Mouse (Mus musculus): ENCODE measurements around the gene Gm28043. TPM values are rescaled to one million over a fixed set of nuclear protein-coding genes. Genes with fewer than 3 reads are reported as not detected.
"Not testable (repeated sequence)": the region's sequence is repeated elsewhere in the genome, so short reads cannot be mapped to it uniquely, and the experiment has no call there.

Gene Gm28043
- polyA plus RNA-seq, 1 experiment from 2014 or later = 2.2 TPM

DNA sequence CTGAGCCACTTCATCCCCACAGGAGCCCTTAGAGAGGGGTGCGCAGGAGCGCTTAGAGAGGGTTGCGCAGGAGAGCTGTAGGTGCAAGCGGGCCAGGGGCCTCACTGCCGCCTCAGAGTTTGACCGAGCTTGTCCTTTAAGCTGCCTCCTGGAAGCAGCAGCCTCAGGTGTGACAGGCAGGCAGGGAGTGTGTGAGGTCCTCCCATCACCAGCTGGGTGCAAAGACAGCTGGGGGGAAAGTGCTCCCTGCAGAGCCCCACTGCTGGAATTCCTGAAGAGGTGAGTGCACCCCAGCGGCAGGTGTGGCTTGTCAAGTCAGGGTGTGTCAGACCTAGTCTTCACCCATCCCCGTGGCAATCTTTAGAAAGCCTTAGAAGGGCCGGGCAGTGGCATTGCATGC lies 27.8 kb upstream of the Gm28043 start:
- no peak for ATAC-seq (ENCODE audit: low FRiP score, low TSS enrichment)
- Histone ChIP-seq H3K9ac (ENCODE audit: low read depth, low read length) (no peak overlapping the region), H3K4me1 (ENCODE audit: control insufficient read depth, insufficient read depth, low read length) (peaks cover 3% of the 10 kb centered on the region; the same call in 1 of the 2 replicates), H3K27me3 (ENCODE audit: control insufficient read depth, insufficient read depth, low read length) (no peaks in the 10 kb centered on the region), H3K9me3 (ENCODE audit: control insufficient read depth, low read length) (no peaks in the 10 kb centered on the region), H3K36me3 (ENCODE audit: control insufficient read depth, insufficient read depth, low read length) (peaks cover 11% of the 10 kb centered on the region; the same call in 1 of the 2 replicates), H3K27ac (ENCODE audit: low read depth, low read length) (no peak overlapping the region), H3K4me3 (ENCODE audit: low read length) (no peak overlapping the region), H3K4me2 (replicated peaks; ENCODE audit: low read depth, low read length) (no peak overlapping the region)
- 85% methylated on average over 9 of the region's 9 CpGs for WGBS

DNA sequence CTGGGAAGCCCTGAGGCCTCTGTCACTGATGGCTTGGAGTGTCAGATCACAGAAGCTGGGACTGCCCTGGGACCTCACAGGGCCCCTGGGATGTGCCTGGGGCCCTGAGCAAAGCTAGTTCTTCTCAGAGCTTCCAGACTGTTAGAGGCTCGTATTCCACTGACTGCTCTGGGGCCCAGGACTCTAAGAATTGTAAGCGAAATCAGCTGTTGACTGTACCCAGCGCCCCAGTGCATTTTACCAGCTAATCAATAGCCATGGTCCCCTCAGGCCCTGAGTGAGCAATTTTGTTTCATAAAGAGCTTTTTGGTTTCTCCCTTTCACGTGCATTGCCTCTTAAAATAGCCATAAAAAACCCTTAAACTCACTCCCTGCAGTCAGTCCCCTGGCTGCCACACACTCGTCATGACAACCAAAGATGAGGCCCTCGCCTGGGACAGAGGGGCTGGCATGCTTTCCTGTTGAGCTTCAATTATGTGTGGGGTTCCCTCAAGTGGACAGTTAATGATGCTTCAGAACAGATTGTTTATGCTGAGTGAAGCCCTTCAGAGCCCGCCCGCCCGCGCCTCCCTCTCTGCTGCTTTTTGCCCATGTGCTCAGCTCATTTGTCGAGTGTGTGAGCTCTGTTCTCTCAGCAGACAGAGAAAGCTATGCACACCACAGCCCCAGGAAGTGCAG lies 25.3 kb upstream of the Gm28043 start:
- Histone ChIP-seq H3K9me3 (ENCODE audit: control insufficient read depth, low read length) (no peaks in the 10 kb centered on the region), H3K9ac (ENCODE audit: low read depth, low read length) (no peak overlapping the region), H3K27me3 (ENCODE audit: control insufficient read depth, insufficient read depth, low read length) (no peaks in the 10 kb centered on the region), H3K4me2 (replicated peaks; ENCODE audit: low read depth, low read length) (no peak overlapping the region), H3K36me3 (ENCODE audit: control insufficient read depth, insufficient read depth, low read length) (peaks cover 9% of the 10 kb centered on the region; the same call in 1 of the 2 replicates), H3K27ac (ENCODE audit: low read depth, low read length) (no peak overlapping the region), H3K4me3 (ENCODE audit: low read length) (no peak overlapping the region), H3K4me1 (ENCODE audit: control insufficient read depth, insufficient read depth, low read length) (peaks cover 3% of the 10 kb centered on the region; the same call in 1 of the 2 replicates)
- 60% methylated on average over 11 of the region's 11 CpGs for WGBS
- no peak for ATAC-seq (ENCODE audit: low FRiP score, low TSS enrichment)

- H3K9me3 ChIP-seq (ENCODE audit: control insufficient read depth, low read length) = no peaks in the 10 kb centered on the region
- H3K4me1 ChIP-seq (ENCODE audit: control insufficient read depth, insufficient read depth, low read length) = no peaks in the 10 kb centered on the region
- ATAC-seq (ENCODE audit: low FRiP score, low TSS enrichment) = no peak
- 79% methylated on average over 15 of the region's 15 CpGs for WGBS
- H3K4me2 ChIP-seq (replicated peaks; ENCODE audit: low read depth, low read length) = no peak overlapping the region
- H3K27me3 ChIP-seq (ENCODE audit: control insufficient read depth, insufficient read depth, low read length) = no peaks in the 10 kb centered on the region
- H3K9ac ChIP-seq (ENCODE audit: low read depth, low read length) = no peak overlapping the region
- H3K4me3 ChIP-seq (ENCODE audit: low read length) = no peak overlapping the region
- no peak overlapping the region for H3K27ac ChIP-seq (ENCODE audit: low read depth, low read length)
- peaks cover 28% of the 10 kb centered on the region for H3K36me3 ChIP-seq (ENCODE audit: control insufficient read depth, insufficient read depth, low read length)
Observed at GRCm38 (mm10) chr17:29595891-29596770, 18.5 kb upstream of the Gm28043 start.

DNA sequence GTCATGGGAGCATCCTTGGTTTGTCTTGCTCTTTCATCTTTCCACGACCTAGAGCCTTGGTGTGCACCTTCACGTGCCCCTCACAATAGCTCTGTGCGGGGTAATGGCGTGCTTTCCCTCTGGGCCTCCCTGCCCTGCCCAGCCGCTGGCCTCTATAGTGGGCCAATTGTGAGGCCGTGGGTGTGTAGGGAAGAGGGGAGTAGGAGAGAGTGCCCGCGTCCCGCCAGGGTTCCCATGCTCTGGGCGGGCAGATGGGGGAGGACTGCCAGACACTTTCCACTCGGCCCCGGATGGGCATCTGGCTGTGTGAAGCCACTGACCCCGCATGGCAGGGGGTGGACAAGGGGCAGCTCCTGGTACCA lies 17.9 kb upstream of the Gm28043 start:
- Histone ChIP-seq H3K27me3 (ENCODE audit: control insufficient read depth, insufficient read depth, low read length) (no peaks in the 10 kb centered on the region), H3K9ac (ENCODE audit: low read depth, low read length) (no peak overlapping the region), H3K4me2 (replicated peaks; ENCODE audit: low read depth, low read length) (no peak overlapping the region), H3K36me3 (ENCODE audit: control insufficient read depth, insufficient read depth, low read length) (peaks cover 31% of the 10 kb centered on the region), H3K27ac (ENCODE audit: low read depth, low read length) (no peak overlapping the region), H3K4me1 (ENCODE audit: control insufficient read depth, insufficient read depth, low read length) (no peaks in the 10 kb centered on the region), H3K4me3 (ENCODE audit: low read length) (no peak overlapping the region), H3K9me3 (ENCODE audit: control insufficient read depth, low read length) (no peaks in the 10 kb centered on the region)
- no peak for ATAC-seq (ENCODE audit: low FRiP score, low TSS enrichment)
- 81% methylated on average over 13 of the region's 13 CpGs for WGBS

GRCm38 (mm10) chr17:29599051-29599450 lies 15.6 kb upstream of the Gm28043 start:
- 92% methylated on average over 14 of the region's 14 CpGs for WGBS
- Histone ChIP-seq H3K4me3 (ENCODE audit: low read length) (no peak overlapping the region), H3K9me3 (ENCODE audit: control insufficient read depth, low read length) (no peaks in the 10 kb centered on the region), H3K4me1 (ENCODE audit: control insufficient read depth, insufficient read depth, low read length) (no peaks in the 10 kb centered on the region), H3K4me2 (replicated peaks; ENCODE audit: low read depth, low read length) (no peak overlapping the region), H3K9ac (ENCODE audit: low read depth, low read length) (no peak overlapping the region), H3K27ac (ENCODE audit: low read depth, low read length) (no peak overlapping the region), H3K36me3 (ENCODE audit: control insufficient read depth, insufficient read depth, low read length) (peaks cover 35% of the 10 kb centered on the region), H3K27me3 (ENCODE audit: control insufficient read depth, insufficient read depth, low read length) (no peaks in the 10 kb centered on the region)
- no peak for ATAC-seq (ENCODE audit: low FRiP score, low TSS enrichment)

DNA sequence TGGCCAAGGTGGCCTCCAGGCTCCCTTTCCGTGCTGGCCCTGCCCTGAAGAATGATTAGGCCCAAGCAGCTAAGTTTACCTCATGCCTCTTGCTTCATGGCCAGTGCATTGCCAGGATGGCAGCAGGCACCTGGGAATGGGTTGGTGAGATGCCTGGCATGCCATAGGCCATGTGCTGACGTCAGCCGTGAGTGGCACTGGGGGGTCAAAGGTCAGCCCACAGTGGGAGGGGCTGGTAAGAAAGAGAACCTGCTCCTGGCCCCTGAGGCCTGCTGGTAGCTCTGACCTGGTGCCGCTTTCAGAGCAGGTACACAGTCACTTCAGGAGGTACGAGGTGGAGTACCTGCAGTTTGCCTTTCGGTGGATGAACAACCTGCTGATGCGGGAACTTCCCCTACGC lies 15.1 kb upstream of the Gm28043 start:
- H3K9ac ChIP-seq (ENCODE audit: low read depth, low read length) = no peak overlapping the region
- H3K4me3 ChIP-seq (ENCODE audit: low read length) = no peak overlapping the region
- no peaks in the 10 kb centered on the region for H3K9me3 ChIP-seq (ENCODE audit: control insufficient read depth, low read length)
- H3K27me3 ChIP-seq (ENCODE audit: control insufficient read depth, insufficient read depth, low read length) = no peaks in the 10 kb centered on the region
- no peak overlapping the region for H3K4me2 ChIP-seq (replicated peaks; ENCODE audit: low read depth, low read length)
- H3K36me3 ChIP-seq (ENCODE audit: control insufficient read depth, insufficient read depth, low read length) = peaks cover 38% of the 10 kb centered on the region
- WGBS = 84% methylated on average over 8 of the region's 8 CpGs
- no peak overlapping the region for H3K27ac ChIP-seq (ENCODE audit: low read depth, low read length)
- ATAC-seq (ENCODE audit: low FRiP score, low TSS enrichment) = no peak
- no peaks in the 10 kb centered on the region for H3K4me1 ChIP-seq (ENCODE audit: control insufficient read depth, insufficient read depth, low read length)

- Histone ChIP-seq H3K4me3 (ENCODE audit: low read length) (no peak overlapping the region), H3K27ac (ENCODE audit: low read depth, low read length) (no peak overlapping the region), H3K4me2 (replicated peaks; ENCODE audit: low read depth, low read length) (no peak overlapping the region), H3K36me3 (ENCODE audit: control insufficient read depth, insufficient read depth, low read length) (peaks cover 33% of the 10 kb centered on the region; the same call in 1 of the 2 replicates), H3K9me3 (ENCODE audit: control insufficient read depth, low read length) (no peaks in the 10 kb centered on the region), H3K27me3 (ENCODE audit: control insufficient read depth, insufficient read depth, low read length) (no peaks in the 10 kb centered on the region), H3K9ac (ENCODE audit: low read depth, low read length) (no peak overlapping the region), H3K4me1 (ENCODE audit: control insufficient read depth, insufficient read depth, low read length) (no peaks in the 10 kb centered on the region)
- WGBS = 60% methylated on average over 4 of the region's 4 CpGs
- no peak for ATAC-seq (ENCODE audit: low FRiP score, low TSS enrichment)
Observed at GRCm38 (mm10) chr17:29601391-29601790, 13.3 kb upstream of the Gm28043 start.

DNA sequence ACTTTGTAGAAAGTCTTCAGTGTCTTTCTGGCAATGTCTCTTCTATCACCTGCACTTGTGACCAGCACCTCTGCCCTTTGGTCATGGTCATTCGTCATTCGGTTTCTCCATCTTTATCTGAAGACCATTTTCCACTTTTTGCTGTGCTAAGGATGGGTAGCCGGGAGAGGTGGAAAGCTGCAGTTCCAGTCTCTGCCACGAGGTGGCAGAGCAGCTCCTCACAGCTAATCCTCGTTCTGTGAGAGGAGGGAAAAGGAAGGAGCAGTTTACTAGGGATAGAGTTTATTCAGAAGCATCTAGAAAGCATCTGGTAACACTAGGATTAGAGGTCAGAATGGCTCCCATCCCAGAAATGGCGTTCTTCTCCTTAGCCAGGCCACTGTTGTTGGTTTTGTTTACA lies 11.4 kb upstream of the Gm28043 start:
- Histone ChIP-seq H3K27me3 (ENCODE audit: control insufficient read depth, insufficient read depth, low read length) (no peaks in the 10 kb centered on the region), H3K9me3 (ENCODE audit: control insufficient read depth, low read length) (no peaks in the 10 kb centered on the region), H3K36me3 (ENCODE audit: control insufficient read depth, insufficient read depth, low read length) (peaks cover 33% of the 10 kb centered on the region; the same call in 1 of the 2 replicates), H3K4me1 (ENCODE audit: control insufficient read depth, insufficient read depth, low read length) (no peaks in the 10 kb centered on the region), H3K4me2 (replicated peaks; ENCODE audit: low read depth, low read length) (no peak overlapping the region), H3K9ac (ENCODE audit: low read depth, low read length) (no peak overlapping the region), H3K27ac (ENCODE audit: low read depth, low read length) (no peak overlapping the region), H3K4me3 (ENCODE audit: low read length) (no peak overlapping the region)
- WGBS = 26% methylated on average over 6 of the region's 6 CpGs
- ATAC-seq (ENCODE audit: low FRiP score, low TSS enrichment) = no peak

GRCm38 (mm10) chr17:29613453-29613852 lies 1.2 kb upstream of the Gm28043 start:
- H3K4me2 ChIP-seq (replicated peaks; ENCODE audit: low read depth, low read length); H3K9me3 ChIP-seq (ENCODE audit: control insufficient read depth, low read length); H3K27ac ChIP-seq (ENCODE audit: low read depth, low read length); H3K27me3 ChIP-seq (ENCODE audit: control insufficient read depth, insufficient read depth, low read length); H3K9ac ChIP-seq (ENCODE audit: low read depth, low read length); ATAC-seq (ENCODE audit: low FRiP score, low TSS enrichment); H3K4me3 ChIP-seq (ENCODE audit: low read length); H3K36me3 ChIP-seq (ENCODE audit: control insufficient read depth, insufficient read depth, low read length): not testable (repeated sequence)
- H3K4me1 ChIP-seq (ENCODE audit: control insufficient read depth, insufficient read depth, low read length) = peaks cover 15% of the 10 kb centered on the region; the same call in 1 of the 2 replicates
- WGBS = 87% methylated on average over 5 of the region's 5 CpGs

Data from kidney, embryonic 14.5 days (tissue).